Mouse (Mus musculus) left cerebral cortex, postnatal 36 days (tissue): Measurements from ENCODE around the gene Ptrh1. TPM values are rescaled to one million over a fixed set of nuclear protein-coding genes. Genes with fewer than 3 reads are reported as not detected.

Experiments
- DNase-seq, 2 experiments: peaks; one replicate each; pipeline ENCODE4 v3.0.0; 2021 to 2022; ENCODE audit warnings: low spot score in 2 of 2, mixed read lengths in 1 of 2
- intact Hi-C: fragments of 180-260 bp; cut with DNase I; formaldehyde crosslinking; loops from one replicate; pipeline ENCODE4 v1.15.1; 2025
- total RNA-seq, 2 experiments: library from RNA; stranded (reverse); gene quantifications; 2 replicates each; pipeline ENCODE4 v1.2.3; 2021

Ptrh1 gene
- total RNA-seq, 2 experiments from 2014 or later, result 7.2 to 9.2 TPM

GRCm38 (mm10) chr2:32751665-32752033 is 23.9 kb upstream of the Ptrh1 start:
- no peak for DNase-seq
- intact Hi-C loops, result no loop called here

GRCm38 (mm10) chr2:32752181-32752580 is 23.4 kb upstream of the Ptrh1 start:
- DNase-seq, result no peak
- intact Hi-C loops, result no loop called here

GRCm38 (mm10) chr2:32756674-32757055 is 18.9 kb upstream of the Ptrh1 start:
- intact Hi-C loops, result loop anchor here (1.0 kb wide), 1 partner anchor 43 kb away; the partner anchor contains the start of gene Cdk9
- DNase-seq, result no peak

GRCm38 (mm10) chr2:32757056-32757845 is 18.3 kb upstream of the Ptrh1 start, which contains the start of gene Tor2a:
TSS of gene Tor2a (plus strand) at chr2:32757234.
- peak; percentile 96 for DNase-seq
- intact Hi-C loops, result loop anchor here (1.0 kb wide), 1 partner anchor 44 kb away; the partner anchor contains the start of gene Cdk9

- intact Hi-C loops, result no loop called here
- no peak for DNase-seq
Observed at GRCm38 (mm10) chr2:32758503-32758902, 17.1 kb upstream of the Ptrh1 start.

GRCm38 (mm10) chr2:32759001-32759400 is 16.6 kb upstream of the Ptrh1 start:
- no peak for DNase-seq
- intact Hi-C loops, result no loop called here

GRCm38 (mm10) chr2:32761361-32761760 is 14.2 kb upstream of the Ptrh1 start:
- intact Hi-C loops, result no loop called here
- peak; percentile 40 to 51 for DNase-seq

- DNase-seq, result no peak
- intact Hi-C loops, result no loop called here
Observed at GRCm38 (mm10) chr2:32761859-32762258, 13.7 kb upstream of the Ptrh1 start.

GRCm38 (mm10) chr2:32763353-32763752 is 12.2 kb upstream of the Ptrh1 start:
- intact Hi-C loops, result no loop called here

GRCm38 (mm10) chr2:32767241-32767640 is 8.3 kb upstream of the Ptrh1 start:
- no peak for DNase-seq
- intact Hi-C loops, result no loop called here

More at GRCm38 (mm10) chr2:32763353-32763752, 12.2 kb upstream of the Ptrh1 start:
- DNase-seq, result no peak

GRCm38 (mm10) chr2:32768661-32769285 is 6.8 kb upstream of the Ptrh1 start:
- intact Hi-C loops, result no loop called here
- DNase-seq, result no peak

- no peak for DNase-seq
- intact Hi-C loops, result no loop called here
Observed at GRCm38 (mm10) chr2:32769327-32770085, 6.1 kb upstream of the Ptrh1 start.

- intact Hi-C loops, result no loop called here
Observed at GRCm38 (mm10) chr2:32771886-32772285, 3.7 kb upstream of the Ptrh1 start.

GRCm38 (mm10) chr2:32772626-32773279 is 2.8 kb upstream of the Ptrh1 start:
- DNase-seq, result no peak
- intact Hi-C loops, result no loop called here

More at GRCm38 (mm10) chr2:32771886-32772285, 3.7 kb upstream of the Ptrh1 start:
- no peak for DNase-seq

GRCm38 (mm10) chr2:32776192-32776591 is 606 bp downstream of the Ptrh1 start:
- intact Hi-C loops, result no loop called here
- DNase-seq, result no peak

- DNase-seq, result no peak
- intact Hi-C loops, result loop anchor here (2.0 kb wide), 1 partner anchor 79 kb away; no protein-coding TSS in a partner anchor
Observed at GRCm38 (mm10) chr2:32778081-32778480, 2.5 kb downstream of the Ptrh1 start.

GRCm38 (mm10) chr2:32779131-32779530 is 3.5 kb downstream of the Ptrh1 start:
- intact Hi-C loops, result loop anchor here (2.0 kb wide), 1 partner anchor 78 kb away; no protein-coding TSS in a partner anchor
- peak; percentile 55 to 59 for DNase-seq

- no peak for DNase-seq
- intact Hi-C loops, result loop anchor here (2.0 to 10.0 kb wide), 2 partner anchors 77 to 145 kb away; no protein-coding TSS in a partner anchor
Observed at GRCm38 (mm10) chr2:32779714-32780113, 4.1 kb downstream of the Ptrh1 start.

- intact Hi-C loops, result loop anchor here (10.0 kb wide), 1 partner anchor 143 kb away; no protein-coding TSS in a partner anchor
- no peak for DNase-seq
Observed at GRCm38 (mm10) chr2:32781710-32782109, 6.1 kb downstream of the Ptrh1 start.
